Mouse (Mus musculus): Measurements from ENCODE around the gene Ccdc92b. TPM values are rescaled to one million over a fixed set of nuclear protein-coding genes. Genes with fewer than 3 reads are reported as not detected.

Gene Ccdc92b
- polyA plus RNA-seq, 1 experiment from 2014 or later, result 0.69 TPM

DNA sequence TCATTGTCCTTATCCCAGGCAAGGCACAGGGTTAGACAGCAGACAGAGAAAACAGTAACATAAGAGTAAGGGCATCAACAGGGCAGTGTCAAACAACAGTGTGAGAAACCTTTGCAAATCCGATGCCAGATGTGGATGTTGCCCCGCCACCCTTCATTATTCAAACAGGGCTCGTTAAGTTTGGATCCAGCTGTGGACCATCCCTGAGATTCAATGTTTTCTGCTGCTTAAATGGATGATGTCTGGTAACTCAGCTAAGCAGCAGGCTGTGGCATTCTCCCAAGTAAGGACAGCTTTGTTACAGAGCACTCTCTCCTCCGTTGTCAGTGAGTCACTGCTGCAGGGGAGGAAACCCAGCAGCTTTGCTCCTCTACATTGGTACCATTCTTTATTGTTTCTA, 55.8 kb downstream of the Ccdc92b start:
- H3K27ac ChIP-seq (replicated peaks), result no peak overlapping the region
- H3K36me3 ChIP-seq (replicated peaks), result peaks cover 80% of the 10 kb centered on the region
- 87% methylated on average over 4 of the region's 4 CpGs for whole genome bisulfite sequencing
- no peaks in the 10 kb centered on the region; the same call in 1 of the 2 replicates for H3K4me1 ChIP-seq
- H3K27me3 ChIP-seq (replicated peaks; ENCODE audit: low read depth, poor library complexity, severe bottlenecking), result no peaks in the 10 kb centered on the region
- no peaks in the 10 kb centered on the region for H3K9me3 ChIP-seq
- no peak overlapping the region for H3K4me3 ChIP-seq
- no peak for DNase-seq (ENCODE audit: low spot score)

Other genes with a start within 250 kb of the Ccdc92b start
- gene Rap1gap2, start 8.7 kb upstream of the Ccdc92b start, polyA plus RNA-seq (2016; fragmentation: Nextera tagmentation; extraction: Ambion mirVana), result 1.2 and 1.9 TPM in 2 replicates
- 29.0 and 32.3 TPM in 2 replicates for gene Cluh, start 29.9 kb downstream of the Ccdc92b start, polyA plus RNA-seq (2016; fragmentation: Nextera tagmentation; extraction: Ambion mirVana)
- gene Pafah1b1, start 105.1 kb downstream of the Ccdc92b start, polyA plus RNA-seq (2016; fragmentation: Nextera tagmentation; extraction: Ambion mirVana), result 48.2 and 52.3 TPM in 2 replicates
- 73.0 and 73.7 TPM in 2 replicates for gene Mettl16, start 151.2 kb downstream of the Ccdc92b start, polyA plus RNA-seq (2016; fragmentation: Nextera tagmentation; extraction: Ambion mirVana)
- 5.2 and 5.3 TPM in 2 replicates for gene Mnt, start 211.3 kb downstream of the Ccdc92b start, polyA plus RNA-seq (2016; fragmentation: Nextera tagmentation; extraction: Ambion mirVana)

All from embryonic facial prominence, embryonic 10.5 days (tissue).